Mouse (Mus musculus) layer of hippocampus, adult 8-10 months (tissue): ENCODE data around the gene Cybc1. TPM values are rescaled to one million over a fixed set of nuclear protein-coding genes. Genes with fewer than 3 reads are reported as not detected.

Experiments
- DNase-seq, 2 experiments: peaks; one replicate each; pipeline ENCODE4 v3.0.0; 2022; ENCODE audit warnings: low spot score in 2 of 2
- total RNA-seq, 4 experiments: library from RNA; stranded (reverse); gene quantifications; 2 replicates each; pipeline ENCODE4 v1.2.4; 2022

The Cybc1 gene
- total RNA-seq, 4 experiments from 2014 or later: 22.1 to 25.3 (median 24.3) TPM

GRCm38 (mm10) chr11:121216831-121217230 lies 12.3 kb downstream of the Cybc1 start:
- no peak for DNase-seq

- DNase-seq: peak; percentile 88 to 92
Observed at GRCm38 (mm10) chr11:121204161-121205006, 24.7 kb downstream of the Cybc1 start, which contains the start of the genes Hexdc and Ogfod3. Gene Hexdc (plus strand): TSS chr11:121204433. Gene Ogfod3 (minus strand): TSS chr11:121204711.

DNA sequence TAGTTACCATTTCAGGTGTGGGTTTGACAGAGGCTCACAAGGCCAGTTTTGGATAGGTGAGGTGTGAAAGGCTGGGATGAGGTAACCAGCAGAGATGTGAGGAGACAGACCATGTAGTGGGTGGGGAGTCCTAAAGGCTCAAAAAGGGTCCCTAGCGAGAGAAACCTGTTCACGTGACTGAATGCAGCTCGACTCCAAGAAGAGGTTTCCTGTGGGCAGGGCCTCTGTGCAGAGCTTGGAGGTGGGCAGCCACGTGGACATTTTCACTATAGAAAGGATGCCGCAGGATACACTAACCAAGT lies 25.3 kb downstream of the Cybc1 start:
- DNase-seq: no peak

DNA sequence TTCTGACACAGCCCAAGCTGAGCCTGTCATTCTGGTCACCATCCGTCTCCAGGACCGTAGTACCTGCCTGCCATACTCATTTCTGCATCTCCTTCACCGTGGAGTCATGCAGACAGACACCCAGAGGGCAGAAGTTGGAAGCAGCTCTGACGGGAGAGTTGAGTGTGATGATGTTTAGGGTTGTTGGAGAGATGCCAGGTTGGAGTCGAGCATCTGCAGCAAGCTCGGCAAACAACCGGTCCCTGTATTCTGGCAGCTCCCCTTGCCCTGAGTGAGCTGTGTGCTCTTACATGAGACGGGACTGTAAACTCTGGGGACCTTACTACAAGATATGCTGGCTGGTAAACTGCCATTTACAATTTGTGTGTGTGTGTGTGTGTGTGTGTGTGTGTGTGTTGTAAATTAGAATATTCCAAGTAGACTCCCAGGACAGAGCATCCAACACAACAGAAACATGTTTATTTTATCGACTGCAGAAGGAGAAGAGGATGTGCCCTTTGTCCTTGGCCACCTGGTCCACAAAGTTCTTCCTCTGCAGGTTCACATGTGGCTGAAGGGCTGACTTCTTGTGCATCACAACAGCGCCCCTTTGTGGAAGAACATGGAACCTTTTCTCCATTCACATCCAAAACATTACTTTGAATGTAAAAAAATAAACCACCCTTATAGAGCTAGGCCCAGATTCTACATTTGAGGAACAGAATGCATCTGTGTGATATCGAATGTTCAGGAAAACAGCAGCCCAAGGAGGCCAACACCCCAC lies 27.5 kb downstream of the Cybc1 start:
- peak in 1 of 2 experiments; percentile 35 for DNase-seq

DNA sequence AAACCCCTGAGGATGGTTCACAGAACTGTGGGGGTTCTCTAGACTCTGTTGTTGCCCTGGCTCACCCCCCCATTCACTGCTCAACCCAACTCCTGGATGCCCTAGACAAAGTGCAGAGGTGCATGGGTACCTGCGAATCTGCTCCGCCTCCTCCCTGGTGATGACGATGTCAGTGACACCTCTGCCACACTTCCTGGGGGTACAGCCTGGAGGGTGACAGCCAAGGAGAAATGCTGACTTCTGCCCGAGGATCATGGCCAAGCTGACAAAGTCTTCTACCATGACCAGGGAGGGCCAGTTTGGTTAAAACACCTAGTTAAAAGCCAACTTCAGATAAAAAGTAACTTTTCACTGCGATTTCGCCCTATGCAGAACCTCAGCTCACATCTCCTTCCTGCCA lies 28.3 kb downstream of the Cybc1 start:
- no peak for DNase-seq

GRCm38 (mm10) chr11:121199851-121200250 lies 29.3 kb downstream of the Cybc1 start:
- no peak for DNase-seq

DNA sequence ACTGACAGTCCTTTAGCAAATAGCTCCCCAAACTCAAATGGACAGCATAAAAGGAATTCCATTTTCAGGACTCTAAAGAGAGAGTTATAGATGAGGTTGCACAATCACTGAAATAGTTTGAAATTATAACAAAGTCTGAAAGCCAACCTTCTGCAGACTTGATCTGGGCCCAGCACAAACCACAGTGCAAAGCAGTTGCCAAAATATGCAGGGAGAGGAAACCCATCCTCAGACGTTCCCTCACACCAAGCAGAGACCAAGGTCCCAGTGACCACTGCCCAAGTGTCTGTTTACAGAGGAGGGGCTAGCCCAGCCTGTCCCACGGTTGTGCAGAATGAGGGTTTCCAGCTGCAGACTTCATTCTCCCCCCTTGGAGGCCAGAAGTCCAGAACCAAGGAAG lies 30.5 kb downstream of the Cybc1 start:
- DNase-seq: no peak

GRCm38 (mm10) chr11:121193415-121193814 lies 35.7 kb downstream of the Cybc1 start:
- DNase-seq: no peak

GRCm38 (mm10) chr11:121192742-121193141 lies 36.4 kb downstream of the Cybc1 start:
- no peak for DNase-seq

DNA sequence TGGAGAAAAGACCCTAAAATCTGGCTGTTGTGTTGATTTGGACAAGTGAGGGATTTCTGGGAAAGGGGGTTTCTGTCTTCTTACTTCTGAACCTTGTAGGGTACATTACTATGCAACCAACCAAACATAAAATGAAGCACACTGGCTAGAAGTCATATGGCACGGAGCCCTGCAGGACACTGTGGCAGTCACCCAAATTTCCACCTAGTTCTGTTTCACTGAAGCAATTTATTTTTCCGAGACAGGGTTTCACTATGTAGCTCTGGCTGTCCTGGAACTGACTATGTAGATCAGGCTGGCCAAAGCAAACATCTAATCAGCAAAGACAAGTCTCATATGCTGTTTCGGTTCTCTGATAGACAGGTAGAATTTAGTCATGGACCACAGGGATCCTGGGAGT lies 39.4 kb downstream of the Cybc1 start:
- no peak for DNase-seq

DNA sequence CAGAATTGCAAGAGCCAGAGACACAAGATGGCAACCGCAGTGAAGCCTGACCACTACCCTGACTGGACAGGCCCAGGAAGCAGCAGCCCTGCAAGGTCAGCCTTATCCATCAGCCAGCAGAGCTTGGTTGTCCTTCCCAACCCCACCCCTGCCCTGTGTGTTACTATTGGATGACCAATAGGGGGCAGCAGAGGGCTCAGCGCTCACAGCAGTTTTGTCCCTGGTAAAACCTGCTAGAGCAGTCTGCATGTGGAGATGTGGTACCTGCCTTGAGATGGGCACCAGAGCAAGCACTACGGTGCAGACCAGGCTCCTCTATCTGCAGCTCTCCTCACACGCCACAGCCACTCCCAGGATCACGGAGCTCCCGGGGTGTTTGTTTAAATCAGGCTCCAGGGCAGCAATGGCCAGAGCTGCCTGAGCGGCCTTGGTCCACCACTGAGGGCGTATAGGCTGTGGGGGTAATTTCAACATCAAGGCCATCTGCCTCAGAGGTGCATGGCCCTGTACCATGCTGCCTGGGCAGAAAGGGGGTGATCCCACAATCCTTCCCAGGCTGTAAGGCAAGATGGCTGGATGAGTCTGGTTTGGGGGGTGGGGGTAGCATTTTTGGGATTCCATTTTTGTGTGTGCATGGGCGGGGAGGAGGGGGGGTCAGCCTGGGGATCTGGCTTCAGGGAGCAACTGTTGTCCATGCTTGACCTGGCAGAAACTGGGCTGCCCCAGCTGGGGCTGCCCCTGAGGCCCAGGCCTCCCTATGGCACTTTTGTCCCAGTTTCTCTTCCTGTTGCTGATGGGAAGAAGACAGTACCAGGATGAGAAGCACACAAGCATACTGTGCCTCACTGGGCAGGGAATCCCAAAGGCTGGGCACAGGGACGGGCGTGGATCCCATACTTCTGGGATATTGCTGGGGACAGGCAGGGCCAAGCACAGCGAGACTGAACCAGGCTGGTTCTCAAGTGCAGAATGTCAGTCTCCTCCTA lies 52.5 kb downstream of the Cybc1 start:
- no peak for DNase-seq

DNA sequence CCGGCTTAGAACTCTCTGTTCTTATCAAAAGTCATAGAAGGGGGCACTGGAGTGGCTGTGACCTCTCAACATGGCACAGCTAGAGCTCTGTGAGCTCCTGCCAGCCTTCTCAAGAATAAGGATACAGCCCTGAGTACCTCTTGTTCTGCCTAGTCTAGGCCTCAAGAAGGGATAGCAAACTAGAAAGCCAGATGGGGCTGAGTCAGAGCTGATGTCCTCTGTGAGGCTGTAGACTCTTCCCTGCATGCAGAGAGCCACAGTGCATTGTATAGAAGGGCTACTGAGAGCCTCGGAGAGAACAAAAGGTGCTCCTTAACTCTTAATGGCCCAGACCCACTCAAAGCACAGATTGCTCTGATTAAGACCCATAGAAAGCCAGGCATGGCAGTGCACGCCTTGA lies 54.9 kb downstream of the Cybc1 start:
- peak in 1 of 2 experiments; percentile 25 for DNase-seq

DNA sequence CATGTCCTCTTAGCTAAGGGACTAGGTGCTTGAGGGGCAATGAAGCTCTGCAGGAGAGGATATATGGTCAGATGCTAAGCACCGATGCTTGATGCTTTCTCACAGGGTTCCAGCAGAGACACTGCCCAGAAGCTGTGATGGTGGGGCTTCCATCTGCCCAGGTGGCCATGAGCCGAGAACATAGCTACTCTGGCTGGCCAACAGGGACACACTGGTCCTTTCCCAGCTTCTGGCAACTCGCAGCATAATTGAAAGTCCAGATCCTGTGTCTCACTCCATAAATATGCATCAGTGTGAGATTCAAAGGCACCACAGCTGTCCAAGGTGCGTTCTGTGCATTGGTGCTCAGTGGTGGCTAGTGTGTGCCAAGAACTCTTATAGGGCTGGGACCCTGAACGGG lies 55.9 kb downstream of the Cybc1 start:
- no peak for DNase-seq

Other genes with a start within 250 kb of the Cybc1 start
- 100 to 1,000 TPM; 120 to 153 (median 134) TPM for gene Csnk1d, start 238.0 kb downstream of the Cybc1 start, total RNA-seq
- not detected for gene Cd7, start 189.9 kb downstream of the Cybc1 start, total RNA-seq
- gene Sectm1b, start 165.8 kb downstream of the Cybc1 start, total RNA-seq: not detected
- not detected for gene Sectm1a, start 148.1 kb downstream of the Cybc1 start, total RNA-seq
- gene Tex19.2, start 110.6 kb downstream of the Cybc1 start, total RNA-seq: not detected
- gene Tex19.1, start 83.2 kb downstream of the Cybc1 start, total RNA-seq: not detected
- gene Uts2r, start 69.1 kb downstream of the Cybc1 start, total RNA-seq: under 1 TPM; 0.22 to 0.45 (median 0.40) TPM
- gene Hexdc, start 24.9 kb downstream of the Cybc1 start, total RNA-seq: 10 to 100 TPM; 21.6 to 27.6 (median 26.1) TPM
- 10 to 100 TPM in 1 of 4 experiments, 1 to 10 TPM in 3; 4.4 to 12.7 (median 7.1) TPM for gene Ogfod3, start 24.6 kb downstream of the Cybc1 start, total RNA-seq
- 10 to 100 TPM; 42.9 to 71.2 (median 51.7) TPM for gene Narf, start 7.9 kb upstream of the Cybc1 start, total RNA-seq
- gene Foxk2, start 30.7 kb upstream of the Cybc1 start, total RNA-seq: 10 to 100 TPM; 65.3 to 83.7 (median 78.3) TPM
- gene Wdr45b, start 125.1 kb upstream of the Cybc1 start, total RNA-seq: 10 to 100 TPM; 54.5 to 70.7 (median 61.0) TPM
- gene Rab40b, start 158.9 kb upstream of the Cybc1 start, total RNA-seq: 10 to 100 TPM; 49.0 to 57.9 (median 53.8) TPM
- 10 to 100 TPM; 48.4 to 51.6 (median 51.1) TPM for gene Fn3krp, start 192.1 kb upstream of the Cybc1 start, total RNA-seq
- 10 to 100 TPM; 40.7 to 57.9 (median 49.9) TPM for gene Fn3k, start 205.6 kb upstream of the Cybc1 start, total RNA-seq
- gene Tbcd, start 222.6 kb upstream of the Cybc1 start, total RNA-seq: 10 to 100 TPM; 40.3 to 43.8 (median 42.4) TPM